Mouse (Mus musculus): ENCODE data around the gene Ints11.

Ints11 gene

GRCm38 (mm10) chr4:155869317-155870033 is at the start of gene Ints11, which contains the start of gene Cptp:
Gene Ints11, plus strand, starts transcription at chr4:155869546.
Gene Cptp, minus strand, starts transcription at chr4:155869440.
- peak; percentile 93 for DNase-seq (ENCODE audit: low spot score)

GRCm38 (mm10) chr4:155821025-155821424 is 48.3 kb upstream of the Ints11 start:
- DNase-seq (ENCODE audit: low spot score) = no peak

GRCm38 (mm10) chr4:155823443-155823842 is 45.9 kb upstream of the Ints11 start:
- no peak for DNase-seq (ENCODE audit: low spot score)

DNA sequence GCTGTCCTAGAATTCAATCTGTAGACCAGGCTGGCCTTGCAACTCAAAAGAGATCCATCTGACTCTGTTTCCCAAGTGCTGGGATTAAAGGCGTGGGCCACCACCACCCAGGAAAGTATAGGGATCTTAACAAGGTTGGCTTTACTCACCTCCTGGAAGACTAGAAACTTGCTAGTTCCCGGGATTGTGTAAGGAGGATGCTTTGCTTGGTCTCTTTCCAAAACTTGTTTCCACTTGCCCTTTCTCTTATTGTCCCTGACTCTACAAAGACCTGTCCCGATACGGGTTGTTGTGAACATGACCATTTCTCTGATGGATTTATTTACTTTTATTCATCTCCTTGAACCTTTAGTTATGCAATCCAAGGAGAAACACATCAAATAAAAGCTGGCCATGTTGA is 39.5 kb upstream of the Ints11 start:
- DNase-seq (ENCODE audit: low spot score) = no peak

DNA sequence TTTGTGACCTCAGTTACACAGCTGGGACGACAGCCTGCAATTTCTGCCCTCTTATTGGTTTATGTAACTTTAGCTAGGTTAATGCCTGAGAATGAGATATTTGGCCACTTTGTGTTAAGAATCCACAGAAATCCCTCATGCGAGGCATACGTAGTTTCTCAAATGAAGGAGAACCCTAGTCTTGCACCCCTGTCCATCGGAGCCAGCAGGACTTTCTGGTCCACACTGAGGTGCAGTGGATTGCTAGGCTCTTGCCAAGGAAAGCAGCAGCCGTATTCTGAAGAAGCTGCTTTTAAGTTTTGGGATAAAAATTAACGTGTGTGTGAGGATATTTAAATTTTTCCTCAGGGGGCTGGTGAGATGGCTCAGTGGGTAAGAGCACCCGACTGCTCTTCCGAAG is 38.8 kb upstream of the Ints11 start:
- no peak for DNase-seq (ENCODE audit: low spot score)

- DNase-seq (ENCODE audit: low spot score) = peak; percentile 94
Measured at GRCm38 (mm10) chr4:155831205-155831766, 38.1 kb upstream of the Ints11 start, which contains the start of gene Aurkaip1. Gene Aurkaip1, plus strand, starts transcription at chr4:155831272.

DNA sequence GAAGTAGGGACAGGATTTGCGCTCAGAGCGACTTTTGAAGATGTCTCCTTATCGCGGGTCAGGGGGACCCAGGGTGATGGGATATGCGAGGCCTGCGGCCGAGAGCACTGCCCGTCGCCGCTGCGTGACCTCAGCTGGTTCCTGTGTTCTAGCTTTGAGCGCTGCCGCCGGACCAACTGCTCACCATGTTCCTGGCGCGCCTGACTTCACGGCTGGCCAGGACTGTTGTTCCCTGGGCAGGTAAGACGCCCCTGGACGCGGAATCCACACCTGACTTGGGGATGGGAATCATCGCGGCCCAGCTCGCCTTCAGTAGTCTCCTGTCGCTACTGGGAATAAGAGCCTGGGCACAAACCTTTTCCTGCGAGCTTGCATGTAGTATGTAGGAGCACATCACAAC is 37.5 kb upstream of the Ints11 start:
- no peak for DNase-seq (ENCODE audit: low spot score)

GRCm38 (mm10) chr4:155832321-155832720 is 37.0 kb upstream of the Ints11 start:
- DNase-seq (ENCODE audit: low spot score) = no peak

DNA sequence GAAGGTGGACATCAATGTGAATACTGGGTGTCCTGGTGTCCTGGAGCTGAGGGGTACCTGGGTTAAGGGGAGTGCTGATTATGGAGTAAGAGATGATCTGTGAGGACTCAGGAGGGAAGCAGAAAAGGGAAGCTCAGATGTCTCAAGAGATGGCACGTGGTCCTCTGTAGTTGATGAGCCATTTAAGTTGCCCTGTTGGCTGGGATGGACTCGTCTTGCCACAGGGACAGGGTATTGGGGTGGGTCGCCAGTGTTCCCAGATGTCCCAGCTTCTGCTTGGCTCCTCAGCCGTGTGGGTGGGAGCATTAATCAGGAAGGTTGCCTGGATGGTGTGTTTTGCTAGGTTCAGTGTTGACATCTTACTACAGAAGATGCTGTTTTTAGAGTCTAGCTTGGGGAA is 36.1 kb upstream of the Ints11 start:
- DNase-seq (ENCODE audit: low spot score) = no peak

- peak; percentile 77 for DNase-seq (ENCODE audit: low spot score)
Measured at GRCm38 (mm10) chr4:155833836-155834235, 35.5 kb upstream of the Ints11 start.

DNA sequence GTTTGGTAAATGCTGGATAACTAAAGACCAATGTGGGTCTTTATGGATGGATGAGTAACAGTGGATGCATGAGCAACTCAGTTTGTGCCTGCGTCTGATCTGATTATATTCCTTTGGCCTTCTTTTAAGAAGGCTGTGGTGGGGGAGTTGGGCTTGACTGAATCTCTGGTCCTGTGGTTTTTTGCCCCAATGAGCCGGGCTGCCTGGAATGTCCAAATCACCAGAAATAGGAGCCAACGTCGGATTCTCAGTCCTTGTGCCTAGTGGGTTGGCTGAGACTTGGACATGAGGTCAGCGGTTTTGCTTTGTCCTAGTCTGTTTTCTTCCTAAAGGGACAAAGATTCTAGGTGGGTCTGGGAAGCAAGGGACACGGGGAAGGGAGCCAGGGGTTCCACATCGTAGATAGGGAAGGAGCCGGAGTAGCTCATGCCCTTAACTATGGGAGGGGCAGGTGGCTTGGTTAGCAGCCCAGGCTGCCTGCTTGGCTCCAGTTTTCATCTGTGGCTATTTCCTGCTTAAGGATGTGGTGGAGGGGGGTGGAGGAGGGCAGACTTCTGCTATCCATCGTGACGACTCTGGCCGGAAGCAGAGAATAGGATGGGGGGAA is 31.8 kb upstream of the Ints11 start:
- DNase-seq (ENCODE audit: low spot score) = no peak

- no peak for DNase-seq (ENCODE audit: low spot score)
Measured at GRCm38 (mm10) chr4:155838187-155839153, 30.9 kb upstream of the Ints11 start.

DNA sequence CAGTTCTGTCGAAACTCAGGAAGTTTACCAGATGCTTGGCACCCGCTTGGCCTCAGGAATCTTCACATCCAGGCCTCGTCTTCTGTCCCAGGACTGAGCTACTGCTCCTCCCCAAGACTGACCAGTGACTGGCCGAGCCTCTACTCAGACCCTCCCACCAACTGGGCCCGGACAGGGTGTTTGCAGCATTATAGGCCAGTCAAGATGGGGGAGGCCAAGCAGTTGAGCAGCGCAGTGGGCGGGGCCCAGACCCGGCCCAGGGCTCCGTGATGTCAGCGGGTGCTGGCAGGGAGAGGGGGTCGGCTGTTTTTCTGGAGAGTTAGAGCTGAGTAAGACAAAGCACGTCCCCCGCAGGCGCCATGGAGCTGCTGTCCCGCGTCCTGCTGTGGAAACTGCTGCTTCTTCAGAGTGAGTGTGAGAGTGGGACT is 29.8 kb upstream of the Ints11 start, which contains the start of gene Mxra8:
Mxra8 (plus strand) TSS at position 198 of the 428 bp plus-strand sequence.
- DNase-seq (ENCODE audit: low spot score) = peak; percentile 67

DNA sequence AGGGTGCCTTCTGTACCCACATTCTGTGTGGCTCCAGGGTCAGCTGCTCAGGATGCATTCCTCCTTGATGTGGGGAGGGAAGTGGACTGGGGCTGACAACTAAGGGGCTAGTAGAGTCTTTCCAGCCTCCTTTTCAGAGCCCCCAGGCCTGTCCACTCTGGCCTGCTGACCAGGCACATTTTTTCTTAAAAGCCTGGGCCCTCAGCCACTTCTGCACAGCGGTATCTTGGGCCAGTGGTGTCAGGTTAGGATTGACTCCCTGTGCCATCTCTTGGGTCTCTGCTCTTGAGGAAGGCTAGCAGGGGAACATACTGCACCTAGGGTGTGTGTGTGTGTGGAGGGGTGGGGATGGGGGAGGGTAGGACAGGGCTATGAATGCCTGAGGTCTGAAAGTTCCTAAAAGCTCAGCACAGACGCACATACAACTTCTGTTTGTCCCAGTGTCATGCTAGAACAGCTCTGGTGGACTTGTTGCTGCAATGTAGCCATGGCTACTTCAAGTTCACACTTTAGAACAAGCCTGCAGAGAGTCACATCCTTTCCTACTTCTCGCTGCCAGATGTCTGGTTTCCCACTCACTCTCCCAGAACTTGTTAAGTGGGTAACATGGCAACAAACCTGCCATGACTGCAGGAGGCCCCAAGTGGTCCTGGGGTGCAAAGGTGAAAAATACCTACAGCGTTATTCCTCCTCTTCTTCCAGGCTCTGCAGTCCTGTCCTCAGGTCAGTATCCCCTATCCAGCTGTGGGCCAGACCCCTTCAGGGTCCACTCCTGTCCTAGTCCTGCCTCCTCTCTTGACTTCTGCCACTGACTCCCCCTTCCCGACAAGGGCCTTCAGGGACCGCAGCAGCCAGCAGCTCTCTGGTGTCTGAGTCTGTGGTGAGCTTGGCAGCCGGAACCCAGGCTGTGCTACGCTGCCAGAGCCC is 29.0 kb upstream of the Ints11 start:
- DNase-seq (ENCODE audit: low spot score) = no peak

GRCm38 (mm10) chr4:155841003-155841454 is 28.3 kb upstream of the Ints11 start:
- peak; percentile 50 for DNase-seq (ENCODE audit: low spot score)

- no peak for DNase-seq (ENCODE audit: low spot score)
Measured at GRCm38 (mm10) chr4:155841651-155842270, 27.6 kb upstream of the Ints11 start.

DNA sequence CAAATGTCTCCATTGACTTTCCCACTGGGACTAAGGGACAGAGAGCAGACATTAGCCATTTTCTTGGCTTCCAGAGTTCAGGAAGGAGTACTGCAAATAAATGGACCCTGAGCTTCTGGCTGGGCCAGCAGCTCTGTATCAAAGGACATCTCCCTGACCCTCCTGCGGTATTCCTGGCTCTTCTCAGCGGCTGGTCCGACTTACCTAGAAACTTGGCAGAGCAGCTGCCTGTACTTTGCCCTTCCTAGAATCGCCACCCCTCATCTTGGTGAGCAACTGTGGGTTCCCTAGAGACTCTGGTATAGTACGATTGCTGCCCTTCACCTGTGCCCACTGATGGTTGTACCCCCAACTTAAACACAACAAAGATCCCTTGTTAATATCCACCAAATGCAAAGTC is 26.1 kb upstream of the Ints11 start:
- DNase-seq (ENCODE audit: low spot score) = no peak

DNA sequence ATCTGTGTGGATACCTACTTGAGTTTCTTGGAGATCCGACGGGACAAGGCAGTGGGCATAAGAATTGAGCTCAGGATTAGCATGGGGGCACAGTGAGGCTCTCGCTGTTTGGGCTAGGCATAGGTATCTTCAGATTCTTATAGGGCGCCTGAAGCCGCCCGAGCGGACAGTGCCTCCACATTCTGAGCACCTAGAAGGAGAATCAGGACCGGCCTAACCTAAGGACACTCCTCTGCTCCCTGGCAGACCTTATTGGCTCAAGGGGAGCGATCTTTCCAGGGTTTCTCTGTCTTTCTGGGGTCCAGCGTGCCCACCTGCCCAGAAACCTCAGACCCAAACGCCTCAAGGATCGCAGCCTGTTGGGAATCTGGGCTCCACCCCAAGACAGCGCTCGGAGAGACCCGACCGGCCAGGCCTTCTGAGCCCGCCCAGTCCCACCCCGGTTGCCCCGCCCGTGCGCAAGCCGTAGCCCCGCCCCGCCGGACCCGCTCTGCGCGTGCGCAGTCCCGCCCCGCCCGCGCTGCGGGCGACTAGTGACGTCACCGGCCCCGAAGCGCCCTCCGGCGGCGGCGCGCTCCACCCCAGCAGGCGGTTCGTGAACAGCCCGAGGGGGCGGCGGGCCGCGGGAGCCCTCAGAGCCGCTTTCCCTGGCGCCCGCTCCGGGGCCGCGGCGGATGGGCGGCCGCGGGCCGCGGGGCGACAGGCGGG is 22.3 kb upstream of the Ints11 start, which contains the start of gene Dvl1:
Dvl1 (plus strand) TSS at position 532 of the 708 bp plus-strand sequence.
- DNase-seq (ENCODE audit: low spot score) = peak; percentile 99

GRCm38 (mm10) chr4:155847591-155848352 is 21.6 kb upstream of the Ints11 start:
- DNase-seq (ENCODE audit: low spot score) = peak; percentile 42

Data from urinary bladder, postnatal 25 days (tissue).